Mouse (Mus musculus) fat pad, adult 2 months (tissue): Measurements from ENCODE around the gene Rrp9.

Experiments used
- DNase-seq: peaks from one replicate; pipeline ENCODE4 v3.0.0-alpha.2; 2011; ENCODE audit warnings: low read depth, low spot score; ENCODE audit errors: extremely low read depth

Rrp9 gene

GRCm38 (mm10) chr9:106513566-106513965 is 37.8 kb downstream of the Rrp9 start:
- no peak for DNase-seq

DNA sequence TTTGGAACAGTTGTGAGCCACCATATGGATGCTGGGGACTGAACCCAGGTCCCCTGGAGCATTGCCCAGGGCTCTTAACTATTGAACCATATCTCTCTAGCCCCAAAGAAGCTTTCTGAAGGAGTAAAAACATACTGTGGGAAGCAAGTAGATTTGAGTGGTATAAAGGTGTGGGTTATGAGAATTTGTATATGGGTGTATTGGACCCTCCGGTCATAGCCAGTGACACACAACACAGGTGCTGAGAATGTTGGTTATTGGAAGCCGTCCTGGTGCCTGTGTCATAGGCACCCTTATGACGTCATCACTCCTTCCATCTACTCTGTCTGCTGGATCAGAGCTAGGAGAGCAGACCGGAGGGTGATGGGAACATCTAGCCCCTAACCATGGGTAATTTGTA is 38.5 kb downstream of the Rrp9 start, which contains the start of gene Iqcf5:
Gene Iqcf5, plus strand, starts transcription at position 301 of the 400 bp plus-strand sequence.
- DNase-seq = no peak

DNA sequence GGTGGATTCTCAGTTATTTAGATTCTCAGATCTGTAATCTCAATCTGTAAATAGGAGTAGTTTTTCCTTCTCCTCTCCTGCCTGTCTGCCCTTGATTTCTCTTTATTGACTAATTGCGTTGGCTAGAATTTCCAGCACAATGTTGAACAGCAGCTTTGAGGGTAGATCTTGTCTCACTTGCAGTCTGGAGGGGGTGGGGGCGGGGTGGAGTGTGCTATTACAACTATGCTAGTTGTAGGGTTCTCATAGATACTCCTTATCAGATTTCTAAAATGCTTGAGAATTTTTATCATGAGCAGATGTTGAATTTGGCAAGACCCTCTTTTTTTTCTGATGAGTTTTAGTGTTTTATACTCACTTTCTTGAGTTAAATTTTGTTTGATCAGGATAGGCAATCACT is 43.7 kb downstream of the Rrp9 start:
- DNase-seq = no peak

GRCm38 (mm10) chr9:106519909-106520308 is 44.1 kb downstream of the Rrp9 start:
- DNase-seq = no peak

DNA sequence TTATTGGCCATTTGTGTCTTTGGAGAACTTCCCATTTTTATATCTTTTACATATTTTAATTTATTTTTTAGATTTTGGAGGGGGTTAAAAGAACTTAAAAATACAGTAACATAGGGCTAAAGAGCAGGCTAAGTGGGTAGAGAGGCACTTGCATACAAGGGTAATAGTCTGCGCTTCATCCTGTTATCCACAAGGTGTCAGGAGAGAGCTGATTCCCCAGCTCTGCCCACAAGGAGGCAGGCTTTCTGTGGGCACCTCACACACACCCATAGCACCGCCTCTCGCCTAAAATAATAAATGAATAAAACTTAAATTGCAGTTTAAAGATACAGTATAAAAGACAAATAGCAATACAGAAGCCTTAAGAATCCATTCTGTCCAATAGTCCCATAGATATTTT is 56.1 kb downstream of the Rrp9 start:
- no peak for DNase-seq

DNA sequence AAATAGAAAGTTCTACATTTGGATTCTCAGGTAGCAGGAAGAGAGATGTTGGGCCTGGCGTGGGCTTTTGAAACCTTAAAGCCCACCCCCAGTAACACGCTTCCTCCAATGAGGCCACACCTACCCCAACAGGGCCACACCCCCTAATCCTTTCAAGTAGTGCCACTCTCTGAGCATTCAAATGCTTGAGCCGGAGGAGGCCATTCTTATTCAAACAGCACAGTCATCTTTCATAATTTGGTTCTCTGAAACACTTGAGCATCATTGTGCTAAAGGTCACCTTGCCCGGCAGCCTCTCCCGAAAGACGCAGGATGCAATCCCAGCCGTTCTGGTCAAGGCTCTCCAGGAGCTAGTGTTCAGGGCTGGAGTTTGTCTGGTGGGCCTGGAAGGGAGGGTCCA is 58.5 kb downstream of the Rrp9 start:
- no peak for DNase-seq

DNA sequence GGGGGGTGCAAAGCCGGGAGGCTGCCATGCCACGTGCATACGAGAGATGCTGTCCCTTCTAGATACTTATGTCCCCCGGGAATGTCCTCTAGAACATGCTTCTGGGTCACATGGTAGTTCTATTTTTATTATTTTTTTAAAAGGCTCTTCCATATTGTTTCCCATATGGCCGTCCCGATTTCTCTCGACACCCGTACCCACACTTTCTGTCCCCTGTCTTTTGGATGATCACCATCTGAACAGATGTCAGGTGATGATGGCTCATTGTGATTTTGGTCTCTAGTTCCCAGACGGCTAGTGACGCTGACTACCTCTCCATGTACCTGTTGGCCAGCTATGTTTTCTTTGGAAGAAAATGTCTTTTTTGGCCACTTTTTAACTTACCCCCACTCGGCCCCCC is 59.2 kb downstream of the Rrp9 start:
- DNase-seq = no peak
